Mouse (Mus musculus) bone marrow macrophage, adult 2 months (primary cell): ENCODE results near the gene Esrrg.

Experiments used
- CTCF ChIP-seq: IDR thresholded peaks from 2 replicates; pipeline ENCODE4 v1.5.1; 2012; ENCODE audit warnings: low read depth, mild to moderate bottlenecking, low read length, moderate library complexity
- POLR2A ChIP-seq: IDR thresholded peaks from 2 replicates; pipeline ENCODE4 v1.6.1; 2012; ENCODE audit warnings: mild to moderate bottlenecking, low read depth, low read length, borderline replicate concordance

DNA sequence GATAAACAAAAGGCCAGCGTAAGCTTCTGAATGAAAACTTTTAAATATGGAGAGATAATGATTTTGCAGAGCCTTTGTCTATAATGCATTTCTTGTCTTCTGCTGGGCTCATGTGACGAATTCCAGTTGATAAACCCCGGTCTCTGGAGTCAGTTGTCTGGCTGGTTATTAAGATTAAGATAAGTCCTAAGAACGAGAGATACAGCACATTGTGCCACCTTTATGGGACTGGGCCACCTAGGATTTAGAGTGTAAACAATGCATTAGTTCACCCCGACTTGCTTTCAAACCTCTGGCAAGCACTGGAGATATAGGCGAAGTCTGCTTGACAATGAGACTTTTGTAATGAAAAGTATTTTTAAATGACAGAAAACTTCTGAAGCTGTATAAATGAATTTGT lies 264.2 kb downstream of the Esrrg start:
- TF ChIP-seq POLR2A = no peak
- no peak for TF ChIP-seq CTCF
